Mouse (Mus musculus): ENCODE measurements around the gene Otud3. TPM values are rescaled to one million over a fixed set of nuclear protein-coding genes. Genes with fewer than 3 reads are reported as not detected.

Gene Otud3
- polyA plus RNA-seq, 1 experiment from 2014 or later: 2.3 TPM

DNA sequence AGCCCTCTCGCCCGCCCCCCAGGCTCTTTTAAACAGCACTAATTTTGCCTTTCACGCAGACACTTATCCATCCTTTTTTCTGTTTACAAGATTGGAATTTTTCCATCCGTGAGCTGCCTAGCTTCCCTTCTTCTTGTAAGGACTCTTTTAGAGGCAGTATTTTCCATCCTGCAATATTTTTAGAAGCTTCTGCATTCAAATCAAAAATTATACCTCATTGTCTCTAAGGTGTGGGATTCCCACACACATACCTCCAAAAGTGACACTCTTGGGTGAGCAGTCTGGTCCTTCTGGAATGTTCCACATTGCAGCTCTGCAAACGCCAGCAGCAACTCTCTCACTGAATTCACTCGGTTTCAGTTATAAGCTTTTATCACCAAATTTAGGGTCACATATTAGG lies 60.8 kb downstream of the Otud3 start:
- Histone ChIP-seq H3K9me3 (replicated peaks; ENCODE audit: control insufficient read depth, low read length, poor library complexity, severe bottlenecking) (no peaks in the 10 kb centered on the region), H3K4me3 (ENCODE audit: low read depth, low read length) (no peak overlapping the region), H3K4me2 (ENCODE audit: low read length) (no peak overlapping the region), H3K36me3 (ENCODE audit: control insufficient read depth, insufficient read depth, low read length) (no peaks in the 10 kb centered on the region), H3K4me1 (ENCODE audit: control insufficient read depth, insufficient read depth, low read length) (peaks cover 2% of the 10 kb centered on the region), H3K27ac (ENCODE audit: low read length) (no peak overlapping the region), H3K27me3 (ENCODE audit: control insufficient read depth, insufficient read depth, low read depth, low read length) (no peaks in the 10 kb centered on the region), H3K9ac (ENCODE audit: low read depth, low read length) (no peak overlapping the region)
- no peak for ATAC-seq
- WGBS: 77% methylated on average over 6 of the region's 6 CpGs

DNA sequence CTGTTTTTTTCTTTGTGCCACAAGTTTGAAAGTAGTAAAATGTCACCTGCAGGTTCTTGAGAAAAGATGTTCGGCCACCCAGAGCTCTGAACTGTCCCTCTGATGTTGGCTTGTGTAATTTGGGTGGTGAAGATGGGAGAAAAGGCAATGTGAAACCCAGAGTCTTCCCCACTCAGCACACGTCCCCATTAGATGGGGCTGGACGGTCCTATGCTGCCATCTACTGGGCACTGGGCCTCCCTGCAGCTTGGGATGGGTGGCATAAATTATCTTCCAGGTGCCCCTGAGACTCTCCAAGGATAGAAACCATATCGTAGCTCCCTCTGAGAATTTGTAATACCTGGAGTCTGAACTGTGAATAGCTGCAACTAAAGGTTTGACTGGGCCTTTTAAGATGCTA lies 62.3 kb downstream of the Otud3 start:
- Histone ChIP-seq H3K4me1 (ENCODE audit: control insufficient read depth, insufficient read depth, low read length) (peaks cover 2% of the 10 kb centered on the region), H3K36me3 (ENCODE audit: control insufficient read depth, insufficient read depth, low read length) (no peaks in the 10 kb centered on the region), H3K4me2 (ENCODE audit: low read length) (no peak overlapping the region), H3K4me3 (ENCODE audit: low read depth, low read length) (no peak overlapping the region), H3K27me3 (ENCODE audit: control insufficient read depth, insufficient read depth, low read depth, low read length) (no peaks in the 10 kb centered on the region), H3K27ac (ENCODE audit: low read length) (no peak overlapping the region), H3K9ac (ENCODE audit: low read depth, low read length) (no peak overlapping the region), H3K9me3 (replicated peaks; ENCODE audit: control insufficient read depth, low read length, poor library complexity, severe bottlenecking) (no peaks in the 10 kb centered on the region)
- WGBS: 10% methylated on average over 4 of the region's 4 CpGs
- ATAC-seq: peak; percentile 68; the same call in 1 of the 2 replicates

Other genes starting within 250 kb of the Otud3 start
- gene Pla2g2c, start 189.2 kb downstream of the Otud3 start, polyA plus RNA-seq (2015; fragmentation: Nextera tagmentation; extraction: Ambion mirVana): 0.25 and 0.30 TPM in 2 replicates
- gene Ubxn10, start 176.8 kb downstream of the Otud3 start, polyA plus RNA-seq (2015; fragmentation: Nextera tagmentation; extraction: Ambion mirVana): 4.7 and 5.4 TPM in 2 replicates
- gene Pla2g2f, start 156.3 kb downstream of the Otud3 start, polyA plus RNA-seq (2015; fragmentation: Nextera tagmentation; extraction: Ambion mirVana): 0.11 TPM in 1 of 2 replicates, not detected in the other
- 0.20 TPM in 1 of 2 replicates, not detected in the other for gene Pla2g2d, start 138.2 kb downstream of the Otud3 start, polyA plus RNA-seq (2015; fragmentation: Nextera tagmentation; extraction: Ambion mirVana)
- gene Pla2g5, start 50.5 kb downstream of the Otud3 start, polyA plus RNA-seq (2015; fragmentation: Nextera tagmentation; extraction: Ambion mirVana): 0.79 and 1.1 TPM in 2 replicates
- gene Gm13030, start 40.0 kb downstream of the Otud3 start, polyA plus RNA-seq (2015; fragmentation: Nextera tagmentation; extraction: Ambion mirVana): not detected in 2 replicates
- gene Pla2g2e, start 36.0 kb downstream of the Otud3 start, polyA plus RNA-seq (2015; fragmentation: Nextera tagmentation; extraction: Ambion mirVana): not detected in 2 replicates
- not detected in 2 replicates for gene Rnf186, start 53.2 kb upstream of the Otud3 start, polyA plus RNA-seq (2015; fragmentation: Nextera tagmentation; extraction: Ambion mirVana)
- gene Tmco4, start 58.9 kb upstream of the Otud3 start, polyA plus RNA-seq (2015; fragmentation: Nextera tagmentation; extraction: Ambion mirVana): 0.62 and 0.84 TPM in 2 replicates
- 0.30 and 0.51 TPM in 2 replicates for gene Htr6, start 161.6 kb upstream of the Otud3 start, polyA plus RNA-seq (2015; fragmentation: Nextera tagmentation; extraction: Ambion mirVana)
- gene Nbl1, start 179.0 kb upstream of the Otud3 start, polyA plus RNA-seq (2015; fragmentation: Nextera tagmentation; extraction: Ambion mirVana): 28.7 and 30.6 TPM in 2 replicates
- gene Minos1, start 217.2 kb upstream of the Otud3 start, polyA plus RNA-seq (2015; fragmentation: Nextera tagmentation; extraction: Ambion mirVana): 337 and 343 TPM in 2 replicates